Mouse (Mus musculus) embryonic fibroblast, embryonic 13.5 days (primary cell): ENCODE data around the gene Kiss1r.

Experiments used
- CTCF ChIP-seq: IDR thresholded peaks from 2 replicates; pipeline ENCODE4 v1.5.1; 2011; ENCODE audit warnings: mild to moderate bottlenecking, control low read depth, low read length, moderate library complexity, borderline replicate concordance; ENCODE audit not compliant: insufficient read depth
- POLR2A ChIP-seq: IDR thresholded peaks from 2 replicates; pipeline ENCODE4 v1.6.1; 2011; ENCODE audit warnings: low read depth, mild to moderate bottlenecking, control low read depth, low read length, moderate library complexity

DNA sequence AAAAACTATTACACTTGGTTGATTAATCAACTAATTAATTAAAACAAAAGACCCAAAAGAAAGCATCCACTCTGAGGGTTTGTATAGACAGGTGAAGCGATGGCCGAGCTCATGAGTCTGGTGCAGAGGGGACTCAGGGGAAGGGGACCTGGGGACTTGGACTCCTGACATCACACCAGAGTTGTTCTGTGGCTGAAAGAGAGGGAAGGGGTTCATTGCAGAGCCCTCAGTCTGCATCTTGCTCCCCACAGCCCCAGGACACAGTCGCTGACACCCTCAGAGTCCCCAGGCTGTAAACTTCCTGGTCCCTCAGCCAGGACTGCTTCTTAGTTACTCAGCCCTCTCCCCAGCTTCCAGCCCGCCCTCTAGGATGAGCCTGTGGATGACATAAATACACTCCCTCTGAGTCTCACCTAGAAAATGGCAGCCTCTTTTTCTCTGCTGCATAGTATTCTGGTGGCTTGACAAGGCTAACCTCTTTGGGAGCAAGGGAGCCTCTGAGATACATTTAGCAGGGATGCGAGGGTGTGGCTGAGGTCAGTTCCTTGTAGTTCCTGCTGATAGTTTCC, 845 bp downstream of the Kiss1r start:
- no peak for TF ChIP-seq CTCF
- no peak for TF ChIP-seq POLR2A
